Mouse (Mus musculus): ENCODE measurements around the gene Zfp691. TPM values are rescaled to one million over a fixed set of nuclear protein-coding genes. Genes with fewer than 3 reads are reported as not detected.

The Zfp691 gene
- polyA plus RNA-seq, 1 experiment from 2014 or later = 7.7 TPM

MicroRNAs within 50 kb of the gene (microRNA counts, 519-probe panel; counts per million panel counts)
- microRNA mmu-miR-1957 = not detected

Small RNA genes within 50 kb of the gene (microRNA-seq; reads per million reads assigned to microRNA genes)
- not detected for gene Mir1957a

Other genes starting within 250 kb of the Zfp691 start
- gene Olfr1328, start 235.6 kb downstream of the Zfp691 start, polyA plus RNA-seq (2016; fragmentation: Nextera tagmentation; extraction: Ambion mirVana) = not detected in 2 replicates
- not detected in 2 replicates for gene Lao1, start 212.6 kb downstream of the Zfp691 start, polyA plus RNA-seq (2016; fragmentation: Nextera tagmentation; extraction: Ambion mirVana)
- gene Slc2a1, start 65.5 kb downstream of the Zfp691 start, polyA plus RNA-seq (2016; fragmentation: Nextera tagmentation; extraction: Ambion mirVana) = 116 TPM in 2 replicates
- gene Ermap, start 15.8 kb upstream of the Zfp691 start, polyA plus RNA-seq (2016; fragmentation: Nextera tagmentation; extraction: Ambion mirVana) = 5.7 and 6.4 TPM in 2 replicates
- gene Svbp, start 21.1 kb upstream of the Zfp691 start, polyA plus RNA-seq (2016; fragmentation: Nextera tagmentation; extraction: Ambion mirVana) = 168 and 190 TPM in 2 replicates
- 0.20 TPM in 1 of 2 replicates, not detected in the other for gene Tmem269, start 44.0 kb upstream of the Zfp691 start, polyA plus RNA-seq (2016; fragmentation: Nextera tagmentation; extraction: Ambion mirVana)
- 34.4 and 39.5 TPM in 2 replicates for gene AU022252, start 58.5 kb upstream of the Zfp691 start, polyA plus RNA-seq (2016; fragmentation: Nextera tagmentation; extraction: Ambion mirVana)
- 14.6 and 17.7 TPM in 2 replicates for gene P3h1, start 58.7 kb upstream of the Zfp691 start, polyA plus RNA-seq (2016; fragmentation: Nextera tagmentation; extraction: Ambion mirVana)
- 0.10 and 0.22 TPM in 2 replicates for gene Cldn19, start 81.2 kb upstream of the Zfp691 start, polyA plus RNA-seq (2016; fragmentation: Nextera tagmentation; extraction: Ambion mirVana)
- 1,189 and 1,315 TPM in 2 replicates for gene Ybx1, start 120.4 kb upstream of the Zfp691 start, polyA plus RNA-seq (2016; fragmentation: Nextera tagmentation; extraction: Ambion mirVana)
- 86.7 and 96.4 TPM in 2 replicates for gene Ppih, start 146.4 kb upstream of the Zfp691 start, polyA plus RNA-seq (2016; fragmentation: Nextera tagmentation; extraction: Ambion mirVana)
- gene Ccdc30, start 241.3 kb upstream of the Zfp691 start, polyA plus RNA-seq (2016; fragmentation: Nextera tagmentation; extraction: Ambion mirVana) = 11.7 and 15.7 TPM in 2 replicates
- gene Ppcs, start 248.2 kb upstream of the Zfp691 start, polyA plus RNA-seq (2016; fragmentation: Nextera tagmentation; extraction: Ambion mirVana) = 20.0 and 21.0 TPM in 2 replicates
- 0.20 TPM in 1 of 2 replicates, not detected in the other for gene Zmynd12, start 248.6 kb upstream of the Zfp691 start, polyA plus RNA-seq (2016; fragmentation: Nextera tagmentation; extraction: Ambion mirVana)

All from midbrain, embryonic 12.5 days (tissue).